Mouse (Mus musculus): ENCODE results near the gene Exd1. TPM values are rescaled to one million over a fixed set of nuclear protein-coding genes. Genes with fewer than 3 reads are reported as not detected.
A peak's percentile ranks its signal among the peaks of the same experiment; 100 is the strongest.

The Exd1 gene
- total and polyA plus RNA-seq, 3 experiments = 0.27 to 0.88 TPM; not detected in 1

- H3K4me3 ChIP-seq (ENCODE audit: control insufficient read depth in 1 of 2, insufficient read depth in 1 of 2, low read depth in 2 of 2, low read length in 2 of 2) = no peak overlapping the region
- no peaks in the 10 kb centered on the region for H3K9me3 ChIP-seq (replicated peaks; ENCODE audit: insufficient read depth, low read length)
- no peak overlapping the region for H3K9ac ChIP-seq (ENCODE audit: control insufficient read depth, low read depth, low read length, poor library complexity, severe bottlenecking)
- DNase-seq (ENCODE audit: low read depth, low spot score) = no peak
- no peaks in the 10 kb centered on the region for H3K79me2 ChIP-seq (ENCODE audit: control insufficient read depth, insufficient read depth, low read length, poor library complexity)
- H3K36me3 ChIP-seq (ENCODE audit: control insufficient read depth in 1 of 2, insufficient read depth in 2 of 2, low read length in 2 of 2) = no peaks in the 10 kb centered on the region
- no peaks in the 10 kb centered on the region for H3K27me3 ChIP-seq (ENCODE audit: control insufficient read depth in 1 of 2, insufficient read depth in 2 of 2, low read length in 2 of 2)
- TF ChIP-seq ZC3H11A (IDR thresholded peaks at IDR 0.05; ENCODE audit: low read depth, low read length) = no peak
- TF ChIP-seq MAX (IDR thresholded peaks at IDR 0.05; ENCODE audit: low read length) = no peak
- TF ChIP-seq ELF1 (IDR thresholded peaks at IDR 0.05; ENCODE audit: low read depth, low read length) = no peak
- no peak for TF ChIP-seq TBP (IDR thresholded peaks at IDR 0.05; ENCODE audit: low read depth, low read length)
- TF ChIP-seq NELFE (IDR thresholded peaks at IDR 0.05; ENCODE audit: low read depth, low read length) = no peak
- H3K4me1 ChIP-seq (ENCODE audit: control insufficient read depth in 1 of 2, insufficient read depth in 2 of 2, low read length in 2 of 2) = no peaks in the 10 kb centered on the region
- H3K27ac ChIP-seq (ENCODE audit: control insufficient read depth, low read depth, low read length) = no peak overlapping the region
Measured at GRCm38 (mm10) chr2:119525422-119525821, 22.0 kb downstream of the Exd1 start.

- DNase-seq (ENCODE audit: low read depth, low spot score) = no peak
- no peak overlapping the region for H3K27ac ChIP-seq (ENCODE audit: control insufficient read depth, low read depth, low read length)
- TF ChIP-seq USF2 (IDR thresholded peaks at IDR 0.05; ENCODE audit: borderline replicate concordance in 1 of 2, insufficient read depth in 1 of 2, low read depth in 1 of 2, low read length in 2 of 2) (no peak), CHD2 (IDR thresholded peaks at IDR 0.05; ENCODE audit: low read length) (no peak), TCF12 (IDR thresholded peaks at IDR 0.05; ENCODE audit: low read depth, low read length) (no peak), MAZ (IDR thresholded peaks at IDR 0.05; ENCODE audit: low read depth, low read length) (no peak), GATA1 (IDR thresholded peaks at IDR 0.05; ENCODE audit: low read depth, low read length) (no peak), CHD1 (IDR thresholded peaks at IDR 0.05; ENCODE audit: low read depth, low read length) (no peak), ZMIZ1 (IDR thresholded peaks at IDR 0.05; ENCODE audit: low read depth, low read length) (no peak)
- no peak overlapping the region for H3K9ac ChIP-seq (ENCODE audit: control insufficient read depth, low read depth, low read length, poor library complexity, severe bottlenecking)
- H3K27me3 ChIP-seq (ENCODE audit: control insufficient read depth in 1 of 2, insufficient read depth in 2 of 2, low read length in 2 of 2) = no peaks in the 10 kb centered on the region
- H3K36me3 ChIP-seq (ENCODE audit: control insufficient read depth in 1 of 2, insufficient read depth in 2 of 2, low read length in 2 of 2) = no peaks in the 10 kb centered on the region
- no peaks in the 10 kb centered on the region for H3K9me3 ChIP-seq (replicated peaks; ENCODE audit: insufficient read depth, low read length)
- no peaks in the 10 kb centered on the region for H3K79me2 ChIP-seq (ENCODE audit: control insufficient read depth, insufficient read depth, low read length, poor library complexity)
- no peaks in the 10 kb centered on the region for H3K4me1 ChIP-seq (ENCODE audit: control insufficient read depth in 1 of 2, insufficient read depth in 2 of 2, low read length in 2 of 2)
- no peak overlapping the region for H3K4me3 ChIP-seq (ENCODE audit: control insufficient read depth in 1 of 2, insufficient read depth in 1 of 2, low read depth in 2 of 2, low read length in 2 of 2)
Measured at GRCm38 (mm10) chr2:119523836-119524235, 23.6 kb downstream of the Exd1 start.

GRCm38 (mm10) chr2:119520550-119520949, 26.9 kb downstream of the Exd1 start:
- peak in 2 of 3 experiments; percentile 11 to 45; a peak in 2 of 6 replicates for TF ChIP-seq CTCF (IDR thresholded peaks at IDR 0.05 in 2 of 3, conservative IDR thresholded peaks at IDR 0.05 in 1 of 3; ENCODE audit: control insufficient read depth in 1 of 3, insufficient read depth in 1 of 3, low read depth in 2 of 3, low read length in 3 of 3, poor library complexity in 1 of 3, severe bottlenecking in 1 of 3)
- TF ChIP-seq RCOR1 (IDR thresholded peaks at IDR 0.05; ENCODE audit: low read depth, low read length) = no peak
- TF ChIP-seq MEF2A (IDR thresholded peaks at IDR 0.05; ENCODE audit: extremely low read depth, insufficient replicate concordance, low read depth, low read length, poor library complexity, severe bottlenecking) = no peak
- peak; percentile 42 for TF ChIP-seq SMC3 (IDR thresholded peaks at IDR 0.05; ENCODE audit: low read depth, low read length)
- TF ChIP-seq POLR2A (IDR thresholded peaks at IDR 0.05; ENCODE audit: control insufficient read depth in 1 of 2, insufficient read depth in 1 of 2, low read depth in 1 of 2, low read length in 2 of 2, poor library complexity in 1 of 2) = no peak
- TF ChIP-seq GABPA (IDR thresholded peaks at IDR 0.05; ENCODE audit: low read depth, low read length) = no peak
- peak; percentile 69 for TF ChIP-seq RAD21 (IDR thresholded peaks at IDR 0.05; ENCODE audit: low read depth, low read length)

More at GRCm38 (mm10) chr2:119520550-119520949, 26.9 kb downstream of the Exd1 start:
- peak; percentile 18 for DNase-seq (ENCODE audit: low read depth, low spot score)
- H3K9ac ChIP-seq (ENCODE audit: control insufficient read depth, low read depth, low read length, poor library complexity, severe bottlenecking) = no peak overlapping the region
- H3K4me3 ChIP-seq (ENCODE audit: control insufficient read depth in 1 of 2, insufficient read depth in 1 of 2, low read depth in 2 of 2, low read length in 2 of 2) = no peak overlapping the region
- no peak overlapping the region for H3K27ac ChIP-seq (ENCODE audit: control insufficient read depth, low read depth, low read length)
- H3K27me3 ChIP-seq (ENCODE audit: control insufficient read depth in 1 of 2, insufficient read depth in 2 of 2, low read length in 2 of 2) = no peaks in the 10 kb centered on the region; a peak in 1 of 4 replicates
- no peaks in the 10 kb centered on the region for H3K9me3 ChIP-seq (replicated peaks; ENCODE audit: insufficient read depth, low read length)
- no peaks in the 10 kb centered on the region for H3K79me2 ChIP-seq (ENCODE audit: control insufficient read depth, insufficient read depth, low read length, poor library complexity)
- no peaks in the 10 kb centered on the region for H3K4me1 ChIP-seq (ENCODE audit: control insufficient read depth in 1 of 2, insufficient read depth in 2 of 2, low read length in 2 of 2)
- H3K36me3 ChIP-seq (ENCODE audit: control insufficient read depth in 1 of 2, insufficient read depth in 2 of 2, low read length in 2 of 2) = no peaks in the 10 kb centered on the region

Measured in MEL (cell line).